Mouse (Mus musculus) heart, adult 2 months (tissue): ENCODE measurements around the gene Cfap46. TPM values are rescaled to one million over a fixed set of nuclear protein-coding genes. Genes with fewer than 3 reads are reported as not detected.

ENCODE experiments used
- DNase-seq, 2 experiments: peaks; one replicate each; pipeline ENCODE4 v3.0.0; 2021
- H3K27ac ChIP-seq: fragments of 200-600 bp; 2 replicates; pipeline ENCODE4 v1.8.1; 2022
- H3K27me3 ChIP-seq: fragments of 200-500 bp; 2 replicates; pipeline ENCODE4 v1.6.1; 2012; ENCODE audit warnings: mild to moderate bottlenecking, low read length, inconsistent platforms, mixed read lengths; ENCODE audit not compliant: control insufficient read depth, insufficient read depth
- H3K36me3 ChIP-seq: fragments of 200-500 bp; 2 replicates; pipeline ENCODE4 v1.6.1; 2012; ENCODE audit warnings: low read length, inconsistent platforms; ENCODE audit not compliant: control insufficient read depth, insufficient read depth
- H3K4me1 ChIP-seq: fragments of 200-500 bp; 2 replicates; pipeline ENCODE4 v1.6.1; 2011; ENCODE audit warnings: low read length; ENCODE audit not compliant: control insufficient read depth, insufficient read depth
- H3K4me3 ChIP-seq: fragments of 200-600 bp; 2 replicates; pipeline ENCODE4 v1.8.1; 2022
- H3K79me2 ChIP-seq: fragments of 200-500 bp; replicated peaks from 2 replicates; pipeline ENCODE4 v1.6.1; 2012; ENCODE audit warnings: mild to moderate bottlenecking, inconsistent platforms, low read length, moderate library complexity, mixed read lengths; ENCODE audit not compliant: control insufficient read depth, insufficient read depth
- H3K9ac ChIP-seq: fragments of 200-500 bp; 2 replicates; pipeline ENCODE4 v1.6.1; 2012; ENCODE audit warnings: low read depth, mild to moderate bottlenecking, control low read depth, inconsistent platforms, low read length, mixed read lengths
- CTCF ChIP-seq: fragments of 200-600 bp; IDR thresholded peaks from 2 replicates; pipeline ENCODE4 v1.8.1; 2022; ENCODE audit warnings: antibody characterized with exemption, mild to moderate bottlenecking, moderate library complexity
- EP300 ChIP-seq: fragments of 200-500 bp; IDR thresholded peaks from 2 replicates; pipeline ENCODE4 v1.6.1; 2011; ENCODE audit warnings: low read depth, low read length, control low read depth; ENCODE audit not compliant: insufficient read depth
- POLR2A ChIP-seq: fragments of 200-500 bp; IDR thresholded peaks from 2 replicates; pipeline ENCODE4 v1.6.1; 2011; ENCODE audit warnings: mild to moderate bottlenecking, low read depth, low read length, control low read depth; ENCODE audit not compliant: insufficient read depth
- WGBS: fragments of 180-500 bp; shearing (Covaris S2); methylation state at CpG from one replicate; pipeline ENCODE4 v1.1.7; 2018; 5-methylcytosine and 5-hydroxymethylcytosine counted together
- intact Hi-C: fragments of 180-260 bp; cut with DNase I; formaldehyde crosslinking; loops from one replicate; pipeline ENCODE4 v1.15.1; 2025
- polyA plus RNA-seq: library from polyadenylated mRNA; depleted of rRNA; stranded (reverse); fragments of >200 nt; gene quantifications from 2 replicates; pipeline ENCODE4 v1.2.3, GENCODE M21; 2012
- total RNA-seq, 2 experiments: library from RNA; stranded (reverse); gene quantifications; 2 replicates each; pipeline ENCODE4 v1.2.3; 2021

The Cfap46 gene
- total and polyA plus RNA-seq, 3 experiments, result 0.08 to 1.00 TPM; not detected in 1

- Histone ChIP-seq H3K4me3 (no peak overlapping the region), H3K9ac (no peak overlapping the region), H3K27me3 (no peaks in the 10 kb centered on the region), H3K36me3 (no peaks in the 10 kb centered on the region), H3K27ac (no peak overlapping the region), H3K79me2 (no peaks in the 10 kb centered on the region), H3K4me1 (no peaks in the 10 kb centered on the region)
- intact Hi-C loops, result no loop called here
- DNase-seq, result no peak
- 95% methylated on average over 5 of the region's 5 CpGs for WGBS
- TF ChIP-seq CTCF (no peak), POLR2A (no peak), EP300 (no peak)
Observed at GRCm38 (mm10) chr7:139570788-139571187, 112.8 kb downstream of the Cfap46 start.

- no peaks in the 10 kb centered on the region for H3K79me2 ChIP-seq
- no peak for TF ChIP-seq EP300
- no peak for TF ChIP-seq POLR2A
- no peak for TF ChIP-seq CTCF
- DNase-seq, result no peak
- no peaks in the 10 kb centered on the region for H3K36me3 ChIP-seq
- no peak overlapping the region for H3K27ac ChIP-seq
- H3K27me3 ChIP-seq, result no peaks in the 10 kb centered on the region
- no peak overlapping the region for H3K4me3 ChIP-seq
- WGBS, result 82% methylated on average over 8 of the region's 8 CpGs
- intact Hi-C loops, result no loop called here
- no peaks in the 10 kb centered on the region for H3K4me1 ChIP-seq
- H3K9ac ChIP-seq, result no peak overlapping the region
Observed at GRCm38 (mm10) chr7:139566533-139566932, 117.1 kb downstream of the Cfap46 start.

GRCm38 (mm10) chr7:139565998-139566397 is 117.6 kb downstream of the Cfap46 start:
- Histone ChIP-seq H3K79me2 (no peaks in the 10 kb centered on the region), H3K27ac (no peak overlapping the region), H3K36me3 (no peaks in the 10 kb centered on the region), H3K9ac (no peak overlapping the region), H3K4me1 (no peaks in the 10 kb centered on the region), H3K4me3 (no peak overlapping the region), H3K27me3 (no peaks in the 10 kb centered on the region)
- DNase-seq, result no peak
- TF ChIP-seq CTCF, result no peak
- TF ChIP-seq POLR2A, result no peak
- TF ChIP-seq EP300, result no peak
- intact Hi-C loops, result no loop called here
- WGBS, result 77% methylated on average over 6 of the region's 6 CpGs

- intact Hi-C loops, result no loop called here
- no peak overlapping the region for H3K4me3 ChIP-seq
- no peaks in the 10 kb centered on the region for H3K27me3 ChIP-seq
- no peak overlapping the region for H3K27ac ChIP-seq
- H3K36me3 ChIP-seq, result no peaks in the 10 kb centered on the region
- H3K9ac ChIP-seq, result no peak overlapping the region
- H3K4me1 ChIP-seq, result no peaks in the 10 kb centered on the region
- WGBS, result 74% methylated on average over 2 of the region's 2 CpGs
- no peaks in the 10 kb centered on the region for H3K79me2 ChIP-seq
- TF ChIP-seq POLR2A, result no peak
- TF ChIP-seq CTCF, result no peak
- TF ChIP-seq EP300, result no peak
- no peak for DNase-seq
Observed at GRCm38 (mm10) chr7:139564161-139564560, 119.5 kb downstream of the Cfap46 start.

- no peak overlapping the region for H3K4me3 ChIP-seq
- no peak overlapping the region for H3K9ac ChIP-seq
- H3K36me3 ChIP-seq, result no peaks in the 10 kb centered on the region
- H3K27me3 ChIP-seq, result no peaks in the 10 kb centered on the region
- WGBS, result 82% methylated on average over 4 of the region's 4 CpGs
- intact Hi-C loops, result no loop called here
- no peaks in the 10 kb centered on the region for H3K79me2 ChIP-seq
- H3K4me1 ChIP-seq, result no peaks in the 10 kb centered on the region
- H3K27ac ChIP-seq, result no peak overlapping the region
- no peak for TF ChIP-seq POLR2A
- TF ChIP-seq EP300, result no peak
- TF ChIP-seq CTCF, result no peak
- no peak for DNase-seq
Observed at GRCm38 (mm10) chr7:139563425-139563824, 120.2 kb downstream of the Cfap46 start.

GRCm38 (mm10) chr7:139559659-139560058 is 124.0 kb downstream of the Cfap46 start:
- DNase-seq, result no peak
- TF ChIP-seq EP300 (no peak), CTCF (no peak), POLR2A (no peak)
- Histone ChIP-seq H3K4me3 (no peak overlapping the region), H3K9ac (no peak overlapping the region), H3K27me3 (no peaks in the 10 kb centered on the region), H3K79me2 (no peaks in the 10 kb centered on the region), H3K27ac (no peak overlapping the region), H3K4me1 (no peaks in the 10 kb centered on the region), H3K36me3 (no peaks in the 10 kb centered on the region)
- intact Hi-C loops, result no loop called here
- 95% methylated on average over 10 of the region's 10 CpGs for whole genome bisulfite sequencing
